Mouse (Mus musculus) lung, adult 2 months (tissue): ENCODE measurements around the gene R3hdml.

Experiments
- CTCF ChIP-seq: fragments of 200-500 bp; IDR thresholded peaks from 2 replicates; pipeline ENCODE4 v1.5.1; 2011; ENCODE audit warnings: mild to moderate bottlenecking, low read length, control low read depth; ENCODE audit not compliant: insufficient read depth
- POLR2A ChIP-seq: fragments of 200-500 bp; IDR thresholded peaks from 2 replicates; pipeline ENCODE4 v1.6.1; 2011; ENCODE audit warnings: low read depth, mild to moderate bottlenecking, control low read depth, low read length, borderline replicate concordance; ENCODE audit errors: extremely low read depth

GRCm38 (mm10) chr2:163541568-163542182 is 49.6 kb downstream of the R3hdml start:
- TF ChIP-seq CTCF: no peak
- TF ChIP-seq POLR2A: no peak
